Mouse (Mus musculus) spleen, embryonic (tissue): ENCODE results near the gene Casp3.

Source experiments
- CTCF ChIA-PET: fragments of 350-600 bp; sonication (Branson Sonifier 250); formaldehyde crosslinking; loops from one replicate; lab custom pipeline; 2022; lab: Charles Lee

Gene Casp3

GRCm38 (mm10) chr8:46603587-46603986 lies 13.5 kb upstream of the Casp3 start:
- CTCF ChIA-PET: no interaction called here

GRCm38 (mm10) chr8:46606930-46607329 lies 10.2 kb upstream of the Casp3 start:
- CTCF ChIA-PET: no interaction called here

- CTCF ChIA-PET: no interaction called here
Measured at GRCm38 (mm10) chr8:46611557-46611956, 5.5 kb upstream of the Casp3 start.

GRCm38 (mm10) chr8:46612913-46613312 lies 4.2 kb upstream of the Casp3 start:
- CTCF ChIA-PET: no interaction called here

GRCm38 (mm10) chr8:46613377-46613776 lies 3.7 kb upstream of the Casp3 start:
- CTCF ChIA-PET: interaction anchor here (0.6 kb wide), 2 partner anchors 17 to 73 kb away, joined by 3 to 5 read pairs; no protein-coding TSS in a partner anchor

- CTCF ChIA-PET: no interaction called here
Measured at GRCm38 (mm10) chr8:46615936-46616335, 1.2 kb upstream of the Casp3 start.

- CTCF ChIA-PET: interaction anchor here (0.6 to 1.0 kb wide), 6 partner anchors 69 to 352 kb away, joined by 3 to 6 read pairs (median 3); no protein-coding TSS in a partner anchor
Measured at GRCm38 (mm10) chr8:46617690-46618620, 864 bp downstream of the Casp3 start.

GRCm38 (mm10) chr8:46618639-46619320 lies 1.7 kb downstream of the Casp3 start:
- CTCF ChIA-PET: interaction anchor here (0.6 to 1.0 kb wide), 5 partner anchors 9 to 169 kb away, joined by 3 to 6 read pairs (median 3); no protein-coding TSS in a partner anchor

GRCm38 (mm10) chr8:46622446-46623270 lies 5.6 kb downstream of the Casp3 start:
- CTCF ChIA-PET: interaction anchor here (0.7 kb wide), 2 partner anchors 190 to 582 kb away, joined by 3 to 5 read pairs; no protein-coding TSS in a partner anchor

GRCm38 (mm10) chr8:46625166-46625565 lies 8.1 kb downstream of the Casp3 start:
- CTCF ChIA-PET: no interaction called here

- CTCF ChIA-PET: no interaction called here
Measured at GRCm38 (mm10) chr8:46626642-46627041, 9.6 kb downstream of the Casp3 start.

GRCm38 (mm10) chr8:46627881-46628280 lies 10.8 kb downstream of the Casp3 start:
- CTCF ChIA-PET: interaction anchor here (0.7 kb wide), 2 partner anchors 9 to 184 kb away, joined by 3 to 4 read pairs; no protein-coding TSS in a partner anchor

GRCm38 (mm10) chr8:46628645-46629044 lies 11.6 kb downstream of the Casp3 start:
- CTCF ChIA-PET: no interaction called here

GRCm38 (mm10) chr8:46630422-46630821 lies 13.3 kb downstream of the Casp3 start:
- CTCF ChIA-PET: interaction anchor here (0.6 kb wide), 1 partner anchor 17 kb away, joined by 3 read pairs; no protein-coding TSS in a partner anchor

GRCm38 (mm10) chr8:46630932-46631331 lies 13.8 kb downstream of the Casp3 start:
- CTCF ChIA-PET: interaction anchor here (0.6 kb wide), 1 partner anchor 17 kb away, joined by 3 read pairs; no protein-coding TSS in a partner anchor

GRCm38 (mm10) chr8:46639010-46639571 lies 22.0 kb downstream of the Casp3 start:
- CTCF ChIA-PET: no interaction called here

- CTCF ChIA-PET: interaction anchor here (0.6 kb wide), 2 partner anchors 244 to 270 kb away, joined by 4 to 8 read pairs; no protein-coding TSS in a partner anchor
Measured at GRCm38 (mm10) chr8:46639852-46640251, 22.8 kb downstream of the Casp3 start.

- CTCF ChIA-PET: interaction anchor here (0.5 kb wide), 1 partner anchor 40 kb away, joined by 6 read pairs; no protein-coding TSS in a partner anchor
Measured at GRCm38 (mm10) chr8:46641272-46641671, 24.2 kb downstream of the Casp3 start.

- CTCF ChIA-PET: no interaction called here
Measured at GRCm38 (mm10) chr8:46648421-46648820, 31.3 kb downstream of the Casp3 start.

GRCm38 (mm10) chr8:46651872-46652271 lies 34.8 kb downstream of the Casp3 start:
- CTCF ChIA-PET: no interaction called here
